Mouse (Mus musculus) megakaryocyte, embryonic 14.5 days (primary cell): ENCODE results near the gene Rps12.

Source experiments
- FLI1 ChIP-seq: IDR thresholded peaks from 2 replicates; pipeline ENCODE4 v1.6.1; 2012; ENCODE audit warnings: low read length, inconsistent platforms, mixed read lengths
- GATA1 ChIP-seq: IDR thresholded peaks from 3 replicates; pipeline ENCODE4 v1.6.1; 2012; ENCODE audit warnings: mixed read lengths, low read length, inconsistent platforms, borderline replicate concordance

DNA sequence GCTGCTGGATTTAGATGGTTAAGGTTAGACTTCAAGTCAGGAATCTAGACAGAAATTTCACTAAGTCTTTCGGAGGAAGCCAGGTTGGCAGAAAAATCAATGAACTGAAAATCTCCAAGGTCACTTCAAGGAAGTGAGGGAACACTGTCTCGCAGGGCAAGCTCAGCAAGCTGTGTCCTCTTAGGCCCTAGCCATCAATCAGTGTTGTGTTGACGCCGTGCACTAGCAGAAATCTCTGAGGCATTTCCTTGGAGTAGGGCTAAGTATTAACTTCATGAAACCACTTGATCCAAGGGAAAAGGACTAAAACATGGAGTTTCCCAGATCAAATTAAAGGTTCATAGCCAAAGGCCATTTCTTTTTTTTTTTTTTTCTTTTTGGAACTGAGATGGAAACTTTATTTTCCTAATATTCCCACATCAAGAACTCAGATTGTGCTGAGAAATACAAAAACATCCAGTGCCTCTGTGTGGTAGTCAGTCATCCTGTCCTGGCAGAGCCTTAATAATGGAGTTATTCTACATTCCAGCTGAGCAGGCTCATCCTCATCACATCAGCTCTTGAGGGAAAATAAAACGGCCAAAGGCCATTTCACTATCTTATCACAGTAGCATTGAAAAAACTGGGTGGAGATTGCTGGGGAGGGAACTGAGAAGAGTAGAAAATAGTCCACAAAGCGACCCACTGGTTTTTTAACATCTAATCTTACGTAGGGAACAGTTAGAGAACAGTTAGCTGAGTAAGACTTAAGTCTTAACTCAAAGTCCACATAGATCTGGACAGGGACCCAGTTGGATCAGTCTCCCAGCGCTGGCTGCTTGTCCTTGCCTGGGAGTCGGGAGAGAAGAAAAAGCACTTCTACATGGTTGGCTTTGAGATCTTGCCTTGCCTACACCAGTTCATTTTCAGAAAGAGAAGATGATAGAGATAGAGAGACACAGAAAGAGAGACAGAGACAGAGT lies 49.2 kb upstream of the Rps12 start:
- no peak for TF ChIP-seq GATA1
- no peak for TF ChIP-seq FLI1
